Comparison of ENCODE assay signal across 8 mouse cellular contexts in genomic region chr10:25313856-25314584, GRCm38 (mm10). TPM values are rescaled to one million over a fixed set of nuclear protein-coding genes. Genes with fewer than 3 reads are reported as not detected.
DNase-seq lines count a peak whose midpoint lies in the region; ATAC-seq lines count a peak whose summit lies in the region.

No protein-coding gene starts in this region.

- DNase-seq in heart, adult 18-20 months: no peak
- peak; percentile 99 for DNase-seq in R1 (ENCODE audit: low read depth, low spot score)
- DNase-seq in ovary, postnatal 10 days (ENCODE audit: low spot score): no peak
- DNase-seq in layer of hippocampus, adult 11-12 months (ENCODE audit: low spot score): no peak
- no peak for DNase-seq in left cerebral cortex, postnatal 36 days (ENCODE audit: low spot score in 2 of 2)

- no peak overlapping the region for H3K27ac ChIP-seq in heart, embryonic 13.5 days (replicated peaks)
- no peak overlapping the region for H3K27ac ChIP-seq in hindbrain, embryonic 12.5 days
- no peak overlapping the region for H3K27ac ChIP-seq in midbrain, embryonic 12.5 days (replicated peaks)

- H3K4me3 ChIP-seq in heart, embryonic 13.5 days: peak overlapping the region; percentile 22
- H3K4me3 ChIP-seq in hindbrain, embryonic 12.5 days: no peak overlapping the region
- H3K4me3 ChIP-seq in midbrain, embryonic 12.5 days: no peak overlapping the region

- 17% methylated on average over 17 of the region's 17 CpGs for WGBS in heart, embryonic 13.5 days
- 20% methylated on average over 17 of the region's 17 CpGs for WGBS in hindbrain, embryonic 12.5 days
- WGBS in midbrain, embryonic 12.5 days: 4% methylated on average over 17 of the region's 17 CpGs

- H3K27me3 ChIP-seq in heart, embryonic 13.5 days (replicated peaks): no peaks in the 10 kb centered on the region
- H3K27me3 ChIP-seq in hindbrain, embryonic 12.5 days: no peaks in the 10 kb centered on the region
- 0 out of 2 replicates have a peak, but pooled peaks cover 2% of the 10 kb centered on the region for H3K27me3 ChIP-seq in midbrain, embryonic 12.5 days

- peak overlapping the region; percentile 63 for H3K9ac ChIP-seq in heart, embryonic 13.5 days
- no peak overlapping the region for H3K9ac ChIP-seq in hindbrain, embryonic 12.5 days
- H3K9ac ChIP-seq in midbrain, embryonic 12.5 days (replicated peaks): no peak overlapping the region

- peaks cover 32% of the 10 kb centered on the region for H3K4me1 ChIP-seq in heart, embryonic 13.5 days
- peaks cover 3% of the 10 kb centered on the region; the same call in 1 of the 2 replicates for H3K4me1 ChIP-seq in hindbrain, embryonic 12.5 days
- peaks cover 10% of the 10 kb centered on the region for H3K4me1 ChIP-seq in midbrain, embryonic 12.5 days

- no peak for ATAC-seq in heart, embryonic 13.5 days (ENCODE audit: extremely low read depth, insufficient number of reproducible peaks, low FRiP score, low TSS enrichment)
- no peak for ATAC-seq in hindbrain, embryonic 12.5 days (ENCODE audit: low FRiP score)
- no peak for ATAC-seq in midbrain, embryonic 12.5 days (ENCODE audit: low FRiP score, low read depth)

- H3K4me2 ChIP-seq in heart, embryonic 13.5 days: peak overlapping the region; percentile 62
- 0 out of 2 replicates have a peak overlapping the region, but pooled peaks have one; percentile 13 for H3K4me2 ChIP-seq in hindbrain, embryonic 12.5 days (replicated peaks)
- peak overlapping the region; percentile 28 for H3K4me2 ChIP-seq in midbrain, embryonic 12.5 days (replicated peaks)

- no peaks in the 10 kb centered on the region for H3K9me3 ChIP-seq in heart, embryonic 13.5 days
- no peaks in the 10 kb centered on the region for H3K9me3 ChIP-seq in hindbrain, embryonic 12.5 days (replicated peaks)
- no peaks in the 10 kb centered on the region for H3K9me3 ChIP-seq in midbrain, embryonic 12.5 days

- H3K36me3 ChIP-seq in heart, embryonic 13.5 days: no peaks in the 10 kb centered on the region
- no peaks in the 10 kb centered on the region for H3K36me3 ChIP-seq in hindbrain, embryonic 12.5 days
- H3K36me3 ChIP-seq in midbrain, embryonic 12.5 days: no peaks in the 10 kb centered on the region

- intact Hi-C loops in left cerebral cortex, postnatal 36 days (cut with DNase I): no loop called here

RNA-seq across cellular contexts. Expression of gene Akap7, which starts 6.3 kb away (rescaled TPM):
- 23.6 and 26.2 TPM in 2 replicates for polyA plus RNA-seq in heart, embryonic 13.5 days (2015; fragmentation: Nextera tagmentation; extraction: Ambion mirVana)
- total RNA-seq in heart, adult 18-20 months (2021): 10 to 100 TPM; 52.6 to 62.5 TPM
- polyA plus RNA-seq in hindbrain, embryonic 12.5 days (2016; fragmentation: Nextera tagmentation; extraction: Ambion mirVana): 22.8 TPM in 2 replicates
- 22.0 and 23.0 TPM in 2 replicates for polyA plus RNA-seq in midbrain, embryonic 12.5 days (2016; fragmentation: Nextera tagmentation; extraction: Ambion mirVana)
- 10 to 100 TPM; 58.5 to 65.0 TPM for total RNA-seq in left cerebral cortex, postnatal 36 days (2021)

RNA-seq across cellular contexts. Expression of gene Epb41l2, which starts 45.6 kb away (rescaled TPM):
- polyA plus RNA-seq in heart, embryonic 13.5 days (2015; fragmentation: Nextera tagmentation; extraction: Ambion mirVana): 42.9 and 45.8 TPM in 2 replicates
- 10 to 100 TPM; 38.5 to 38.7 TPM for total RNA-seq in heart, adult 18-20 months (2021)
- polyA plus RNA-seq in hindbrain, embryonic 12.5 days (2016; fragmentation: Nextera tagmentation; extraction: Ambion mirVana): 47.2 and 55.3 TPM in 2 replicates
- polyA plus RNA-seq in midbrain, embryonic 12.5 days (2016; fragmentation: Nextera tagmentation; extraction: Ambion mirVana): 37.7 and 40.5 TPM in 2 replicates
- 100 to 1,000 TPM; 118 to 145 TPM for total RNA-seq in left cerebral cortex, postnatal 36 days (2021)
